Mouse (Mus musculus) G1E (cell line): Measurements from ENCODE around the gene Mrfap1. TPM values are rescaled to one million over a fixed set of nuclear protein-coding genes. Genes with fewer than 3 reads are reported as not detected.
"Not testable (repeated sequence)": the region's sequence is repeated elsewhere in the genome, so short reads cannot be mapped to it uniquely, and the experiment has no call there.

Experiments used
- ATAC-seq: 2 replicates; pipeline ENCODE4 v1.8.0; 2016; ENCODE audit warnings: mild to moderate bottlenecking; ENCODE audit not compliant: insufficient number of reproducible peaks, poor library complexity, low FRiP score, severe bottlenecking; ENCODE audit errors: extremely low read depth
- DNase-seq: peaks from one replicate; pipeline ENCODE4 v3.0.0; 2012; ENCODE audit warnings: low spot score
- H3K27me3 ChIP-seq: 2 replicates; pipeline ENCODE4 v1.6.1; 2012; ENCODE audit warnings: mild to moderate bottlenecking, low read length, inconsistent platforms; ENCODE audit not compliant: insufficient read depth
- H3K36me3 ChIP-seq: replicated peaks from 2 replicates; pipeline ENCODE3; 2012; ENCODE audit warnings: mild to moderate bottlenecking, inconsistent platforms
- H3K4me1 ChIP-seq: 2 replicates; pipeline ENCODE4 v1.6.1; 2012; ENCODE audit warnings: low read depth, low read length, inconsistent platforms, mixed read lengths; ENCODE audit not compliant: insufficient read depth
- H3K4me3 ChIP-seq: 2 replicates; pipeline ENCODE4 v1.5.1; 2012; ENCODE audit warnings: low read depth, mild to moderate bottlenecking, inconsistent platforms, low read length, moderate library complexity, mixed read lengths
- H3K9me3 ChIP-seq: replicated peaks from 2 replicates; pipeline ENCODE4 v1.6.1; 2012; ENCODE audit warnings: inconsistent platforms
- CTCF ChIP-seq: IDR thresholded peaks from 2 replicates; pipeline ENCODE4 v1.5.1; 2012; ENCODE audit warnings: low read depth, low read length, inconsistent platforms, mixed read lengths
- GATA1 ChIP-seq: IDR thresholded peaks from 2 replicates; pipeline ENCODE4 v1.6.1; 2012; ENCODE audit warnings: borderline replicate concordance, low read length, inconsistent platforms, mixed read lengths
- GATA2 ChIP-seq: IDR thresholded peaks from 2 replicates; pipeline ENCODE4 v1.6.1; 2012; ENCODE audit warnings: low read depth, low read length, inconsistent platforms, borderline replicate concordance
- POLR2AphosphoS5 ChIP-seq: IDR thresholded peaks from 2 replicates; pipeline ENCODE4 v1.6.1; 2012; ENCODE audit warnings: low read depth, low read length, inconsistent platforms; ENCODE audit not compliant: insufficient replicate concordance
- TAL1 ChIP-seq: conservative IDR thresholded peaks from 2 replicates; pipeline ENCODE4 v1.6.1; 2012; ENCODE audit warnings: low read depth, low read length, inconsistent platforms, mixed read lengths
- polyA plus RNA-seq: library from polyadenylated mRNA; stranded (reverse); fragments of >175 nt; gene quantifications from 2 replicates; pipeline ENCODE4 v1.2.3, GENCODE M21; 2012
- total RNA-seq, 2 experiments: library from RNA; stranded (forward) in 1 of 2; stranded (reverse) in 1 of 2; fragments of 200-1000 nt in 1 of 2; fragments of >200 nt in 1 of 2; fragmentation: Nextera tagmentation in 1 of 2; gene quantifications; 2 replicates each; pipeline ENCODE4 v1.2.3; 2014 to 2017

Mrfap1 gene
- total RNA-seq (2014; fragmentation: Nextera tagmentation), result 101 and 106 TPM in 2 replicates
- total RNA-seq (2017), result 278 and 310 TPM in 2 replicates
- polyA plus RNA-seq, result 98.5 and 126 TPM in 2 replicates

DNA sequence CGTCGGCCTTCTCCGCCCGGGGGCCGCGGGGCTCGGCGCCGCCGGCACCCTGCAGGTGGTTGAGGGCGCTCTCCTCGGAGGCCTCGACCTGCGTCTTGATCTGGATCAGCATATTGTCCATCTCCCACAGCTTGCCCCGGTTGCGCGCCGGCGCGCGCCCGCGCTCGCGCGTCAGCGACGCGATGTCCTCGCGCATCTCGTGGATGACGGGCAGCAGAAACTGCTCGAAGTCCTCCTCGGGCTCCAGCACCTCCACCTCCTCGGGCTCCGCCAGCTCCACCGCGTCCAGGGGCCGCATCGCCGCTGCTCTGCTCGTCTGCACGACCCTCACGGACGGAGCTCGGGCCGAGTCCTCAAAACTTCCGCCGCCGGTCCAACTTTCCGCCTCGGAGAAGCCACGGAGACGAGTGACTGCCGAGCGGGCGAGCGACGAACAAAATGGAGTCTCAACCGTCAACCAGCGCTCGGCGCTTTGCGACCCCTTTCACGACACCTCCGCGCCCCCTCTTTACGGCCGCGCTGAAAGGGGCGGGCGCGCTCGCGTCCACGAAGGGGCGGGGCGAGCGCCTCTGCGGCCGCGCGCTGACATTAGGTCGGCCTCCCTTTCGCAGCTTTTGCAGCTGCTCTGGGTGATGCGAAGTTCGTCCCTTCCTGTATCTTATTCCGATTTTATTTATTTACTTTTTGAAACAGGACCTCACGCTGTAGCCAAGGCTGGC lies at the start of gene Mrfap1:
TSS of gene Mrfap1 (minus strand) at position 477 of the 719 bp plus-strand sequence.
- peak; percentile 68 for DNase-seq
- H3K4me3 ChIP-seq, result peak within 1 kb of the TSS; percentile 80
- H3K9me3 ChIP-seq, result not testable (repeated sequence)
- H3K27me3 ChIP-seq, result peaks cover 19% of the 10 kb centered on the region
- peaks cover 19% of the 10 kb centered on the region for H3K4me1 ChIP-seq
- peak; percentile 32; the same call in 1 of the 2 replicates for ATAC-seq
- peaks cover 27% of the 10 kb centered on the region for H3K36me3 ChIP-seq

DNA sequence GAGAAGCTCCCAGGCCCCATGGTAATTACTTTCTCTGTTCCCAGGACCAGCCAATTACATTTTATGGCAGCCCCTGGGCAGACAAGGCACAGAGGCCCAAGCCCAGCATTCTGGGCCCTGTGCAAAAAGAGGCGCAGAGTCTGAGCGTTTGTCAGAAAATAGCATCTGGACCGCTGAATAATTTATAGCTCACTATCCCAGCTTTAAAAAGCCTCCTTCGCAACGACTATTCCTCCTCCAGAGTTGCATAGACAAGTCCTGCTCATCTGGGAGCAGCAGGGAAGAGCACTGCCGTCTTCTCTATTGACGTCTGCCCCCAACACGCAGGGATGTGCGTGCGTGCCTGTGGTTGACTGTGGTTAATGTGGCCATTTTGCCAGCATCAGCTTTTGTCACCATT lies 47.9 kb upstream of the Mrfap1 start:
- Histone ChIP-seq H3K27me3 (peaks cover 3% of the 10 kb centered on the region; the same call in 1 of the 2 replicates), H3K36me3 (no peaks in the 10 kb centered on the region), H3K4me3 (no peak overlapping the region), H3K9me3 (no peaks in the 10 kb centered on the region), H3K4me1 (no peaks in the 10 kb centered on the region)
- DNase-seq (no peak), ATAC-seq (no peak)
- TF ChIP-seq CTCF (no peak), TAL1 (no peak), GATA2 (no peak)

DNA sequence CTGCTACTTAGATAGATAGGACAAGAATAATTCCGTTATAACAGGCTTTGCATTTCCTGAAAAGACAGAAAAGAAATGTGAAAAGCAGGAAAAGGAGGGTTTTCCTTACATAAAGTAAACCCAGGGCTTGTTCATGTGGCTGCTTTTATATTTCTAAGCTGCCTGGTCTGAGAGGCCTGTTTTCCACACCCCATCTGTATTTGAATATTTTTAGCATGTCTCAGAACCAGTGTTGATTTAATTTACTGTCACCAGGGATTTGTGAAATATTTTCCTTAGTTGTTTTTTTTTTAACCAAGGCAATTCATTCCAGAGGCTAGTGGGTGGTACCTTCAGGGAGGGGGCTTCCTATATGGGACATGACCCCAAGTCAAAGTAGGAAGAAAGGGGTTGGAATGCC lies 45.1 kb upstream of the Mrfap1 start:
- Histone ChIP-seq H3K36me3 (no peaks in the 10 kb centered on the region), H3K9me3 (no peaks in the 10 kb centered on the region), H3K4me3 (no peak overlapping the region), H3K27me3 (no peaks in the 10 kb centered on the region), H3K4me1 (no peaks in the 10 kb centered on the region)
- ATAC-seq, result no peak
- DNase-seq, result no peak
- TF ChIP-seq GATA2, result no peak
- TF ChIP-seq GATA1, result no peak
- TF ChIP-seq POLR2AphosphoS5, result no peak
- TF ChIP-seq CTCF, result no peak
- no peak for TF ChIP-seq TAL1

DNA sequence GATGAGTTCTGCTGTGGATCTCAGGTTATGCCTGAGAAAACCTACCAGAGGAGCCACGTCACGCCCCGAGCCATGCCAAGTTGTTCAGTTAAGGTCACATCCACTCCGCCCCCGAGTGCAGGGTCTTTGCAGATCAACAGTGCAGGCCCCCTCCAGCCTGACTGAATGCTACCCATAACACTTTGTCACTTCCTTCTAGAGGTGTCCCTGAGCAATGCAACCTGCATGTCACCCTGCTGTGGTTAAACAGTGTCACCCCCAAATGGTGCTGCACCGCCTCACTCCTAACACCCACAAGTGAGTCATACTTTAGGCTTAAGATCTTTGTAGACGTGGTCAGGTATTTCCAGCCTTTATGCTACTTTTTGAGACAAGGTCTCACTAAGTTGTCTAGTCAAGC lies 43.5 kb upstream of the Mrfap1 start:
- no peaks in the 10 kb centered on the region for H3K9me3 ChIP-seq
- H3K27me3 ChIP-seq, result no peaks in the 10 kb centered on the region
- no peaks in the 10 kb centered on the region for H3K4me1 ChIP-seq
- TF ChIP-seq GATA1, result no peak
- no peak overlapping the region for H3K4me3 ChIP-seq
- no peaks in the 10 kb centered on the region for H3K36me3 ChIP-seq
- DNase-seq (no peak), ATAC-seq (no peak)

DNA sequence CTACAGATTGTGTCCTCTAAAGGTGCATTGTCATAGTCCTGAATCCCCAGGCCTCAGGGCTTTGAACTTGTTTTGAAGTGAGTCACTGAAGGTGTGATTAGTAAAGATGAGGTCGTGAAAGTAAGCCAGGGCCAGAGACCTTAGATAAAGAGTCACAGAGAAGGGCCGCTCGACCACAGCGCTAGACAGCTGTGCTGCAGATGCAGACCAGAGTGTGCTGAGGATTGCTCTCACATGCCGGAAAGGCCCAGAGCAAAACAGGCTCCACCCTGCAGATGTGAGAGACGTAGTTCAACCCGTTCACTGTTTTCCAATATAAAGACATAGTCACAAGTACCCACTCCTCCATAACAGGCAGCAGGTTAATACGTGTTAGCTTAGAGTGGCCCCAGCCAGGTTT lies 43.0 kb upstream of the Mrfap1 start:
- H3K9me3 ChIP-seq, result no peaks in the 10 kb centered on the region
- no peaks in the 10 kb centered on the region for H3K4me1 ChIP-seq
- H3K4me3 ChIP-seq, result no peak overlapping the region
- ATAC-seq (no peak), DNase-seq (no peak)
- TF ChIP-seq TAL1 (no peak), CTCF (no peak), GATA1 (no peak), POLR2AphosphoS5 (no peak), GATA2 (no peak)
- no peaks in the 10 kb centered on the region for H3K36me3 ChIP-seq
- H3K27me3 ChIP-seq, result no peaks in the 10 kb centered on the region

DNA sequence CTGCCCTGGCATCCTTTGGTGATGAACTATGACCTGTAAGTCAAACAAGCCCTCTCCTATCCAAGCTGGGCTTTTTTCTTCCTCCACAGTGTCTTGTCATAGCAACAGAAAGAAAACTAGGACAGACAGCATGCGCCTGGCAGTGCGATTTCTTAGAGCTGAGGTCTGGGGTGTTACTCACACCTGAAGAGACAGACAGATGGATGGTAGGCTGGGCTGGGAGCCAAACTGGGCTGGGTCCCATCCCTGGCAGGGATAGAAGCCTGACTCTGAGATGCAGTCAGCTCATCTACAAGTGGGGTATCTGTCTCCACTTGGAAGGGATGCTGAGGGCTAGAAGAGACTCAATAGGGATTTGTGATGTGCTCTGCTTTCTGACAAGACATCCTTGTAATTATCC lies 42.5 kb upstream of the Mrfap1 start:
- Histone ChIP-seq H3K4me1 (no peaks in the 10 kb centered on the region), H3K36me3 (no peaks in the 10 kb centered on the region)

DNA sequence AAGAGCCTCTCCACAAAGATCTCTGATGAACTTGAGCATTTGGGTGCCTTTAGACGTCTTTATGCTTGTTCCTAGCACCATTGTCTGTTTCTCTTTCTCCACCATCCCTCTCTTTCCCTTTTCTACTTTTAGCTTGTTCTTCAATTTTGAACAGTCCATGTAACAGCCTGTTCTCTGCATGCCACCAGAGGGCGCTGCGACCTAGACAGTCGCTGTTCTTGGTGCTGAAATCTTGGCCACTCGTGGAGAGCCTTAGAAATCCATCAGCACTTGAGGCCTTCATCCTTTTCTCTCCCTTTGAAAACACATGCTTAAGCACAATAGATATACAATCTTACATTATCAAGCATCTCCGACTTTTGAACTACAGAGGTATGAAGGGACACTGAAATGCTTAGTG lies 39.4 kb upstream of the Mrfap1 start:
- H3K4me3 ChIP-seq, result no peak overlapping the region
- ATAC-seq (peak; percentile 45; the same call in 1 of the 2 replicates), DNase-seq (no peak)
- H3K4me1 ChIP-seq, result peaks cover 4% of the 10 kb centered on the region; the same call in 1 of the 2 replicates
- H3K36me3 ChIP-seq, result no peaks in the 10 kb centered on the region
- H3K27me3 ChIP-seq, result peaks cover 3% of the 10 kb centered on the region; the same call in 1 of the 2 replicates
- no peak for TF ChIP-seq POLR2AphosphoS5
- peak; percentile 74 for TF ChIP-seq CTCF
- no peak for TF ChIP-seq GATA2
- no peaks in the 10 kb centered on the region for H3K9me3 ChIP-seq

More for the DNA sequence above, 42.5 kb upstream of the Mrfap1 start:
- no peak for ATAC-seq
- no peaks in the 10 kb centered on the region for H3K9me3 ChIP-seq
- TF ChIP-seq CTCF, result no peak
- TF ChIP-seq GATA1, result no peak
- TF ChIP-seq POLR2AphosphoS5, result no peak
- TF ChIP-seq TAL1, result no peak
- TF ChIP-seq GATA2, result no peak
- no peak for DNase-seq
- H3K4me3 ChIP-seq, result no peak overlapping the region
- no peaks in the 10 kb centered on the region for H3K27me3 ChIP-seq
